Mouse (Mus musculus) lung, postnatal 0 days (tissue): Measurements from ENCODE around the gene Nkx2-9. TPM values are rescaled to one million over a fixed set of nuclear protein-coding genes. Genes with fewer than 3 reads are reported as not detected.

Source experiments
- ATAC-seq: fragments of 200-750 bp; cut with Nextera tagmentation; 2 replicates; pipeline ENCODE4 v1.8.0; 2017; ENCODE audit warnings: moderate library complexity
- DNase-seq: peaks from one replicate; pipeline ENCODE4 v3.0.0-alpha.2; 2016; ENCODE audit warnings: low spot score
- H3K27ac ChIP-seq: fragments of 300-500 bp; sonication (generic); 2 replicates; pipeline ENCODE4 v1.5.1; 2014; ENCODE audit warnings: antibody characterized with exemption, mild to moderate bottlenecking, low read length, mixed read lengths
- H3K27me3 ChIP-seq: fragments of 300-500 bp; sonication (generic); replicated peaks from 2 replicates; pipeline ENCODE4 v1.6.1; 2014; ENCODE audit warnings: low read length, mixed read lengths; ENCODE audit not compliant: insufficient read depth
- H3K36me3 ChIP-seq: fragments of 300-500 bp; sonication (generic); 2 replicates; pipeline ENCODE4 v1.6.1; 2014; ENCODE audit warnings: low read length, mixed read lengths; ENCODE audit not compliant: insufficient read depth
- H3K4me1 ChIP-seq: fragments of 300-500 bp; sonication (generic); 2 replicates; pipeline ENCODE4 v1.6.1; 2014; ENCODE audit warnings: antibody characterized with exemption, low read depth, low read length, mixed read lengths; ENCODE audit not compliant: insufficient read depth
- H3K4me2 ChIP-seq: fragments of 300-500 bp; sonication (generic); replicated peaks from 2 replicates; pipeline ENCODE4 v1.6.1; 2014; ENCODE audit warnings: low read depth, mild to moderate bottlenecking, low read length, moderate library complexity, mixed read lengths
- H3K4me3 ChIP-seq: fragments of 300-500 bp; sonication (generic); 2 replicates; pipeline ENCODE4 v1.5.1; 2014; ENCODE audit warnings: low read depth, low read length
- H3K9ac ChIP-seq: fragments of 300-500 bp; sonication (generic); replicated peaks from 2 replicates; pipeline ENCODE4 v1.6.1; 2014; ENCODE audit warnings: low read depth, mild to moderate bottlenecking
- H3K9me3 ChIP-seq: fragments of 300-500 bp; sonication (generic); 2 replicates; pipeline ENCODE4 v1.6.1; 2016; ENCODE audit warnings: low read length, mixed read lengths
- CTCF ChIP-seq: IDR thresholded peaks from 2 replicates; pipeline ENCODE4 v1.5.1; 2016; ENCODE audit warnings: antibody characterized with exemption, mild to moderate bottlenecking
- EP300 ChIP-seq: IDR thresholded peaks from 2 replicates; pipeline ENCODE4 v1.6.1; 2016; ENCODE audit warnings: antibody characterized with exemption, mild to moderate bottlenecking, control low read depth
- WGBS: fragments of 180-500 bp; shearing (Covaris S2); extraction: QIAGEN DNeasy Blood & Tissue Kit; methylation state at CpG from one replicate; pipeline ENCODE4 v1.1.7; 2014; 5-methylcytosine and 5-hydroxymethylcytosine counted together
- polyA plus RNA-seq: library from polyadenylated mRNA; unstranded; fragments of >200 nt; fragmentation: Nextera tagmentation; extraction: Ambion mirVana; gene quantifications from 2 replicates; pipeline ENCODE4 v1.2.1, GENCODE M21; 2015

The Nkx2-9 gene
- polyA plus RNA-seq, 1 experiment from 2014 or later: not detected

DNA sequence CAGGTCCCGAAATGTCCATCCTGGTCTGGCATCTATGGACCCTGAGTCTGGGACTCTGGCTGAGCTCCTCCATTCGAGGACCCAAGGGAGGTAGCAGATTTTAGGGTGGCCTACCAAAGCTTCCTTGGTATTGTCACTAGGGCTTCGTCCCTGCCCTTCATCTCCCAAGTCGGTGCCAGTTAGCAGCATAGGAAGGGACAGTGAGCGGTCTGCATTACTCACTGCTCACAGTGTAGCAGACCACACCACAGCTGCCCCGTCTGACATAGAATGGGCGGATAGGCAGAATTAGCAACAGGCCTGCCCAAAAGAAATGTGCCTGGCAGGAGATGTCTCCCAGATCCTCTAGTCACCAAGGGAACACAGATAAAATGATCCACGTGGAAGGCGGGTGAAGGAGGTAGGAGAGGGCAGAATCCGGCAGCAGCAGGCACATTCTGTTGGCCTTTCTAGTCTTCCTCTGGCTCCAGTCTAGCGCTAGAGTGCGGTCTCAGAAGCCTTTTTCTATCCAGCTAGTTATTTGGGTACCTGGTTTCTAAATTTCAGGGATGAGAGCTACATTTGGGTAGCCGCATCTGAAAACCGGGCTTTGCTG lies 929 bp upstream of the Nkx2-9 start:
- no peak overlapping the region for H3K9ac ChIP-seq
- 7% methylated on average over 14 of the region's 14 CpGs for WGBS
- no peaks in the 10 kb centered on the region for H3K4me1 ChIP-seq
- H3K9me3 ChIP-seq: no peaks in the 10 kb centered on the region
- peaks cover 41% of the 10 kb centered on the region for H3K27me3 ChIP-seq
- no peak overlapping the region for H3K4me2 ChIP-seq
- no peak for TF ChIP-seq CTCF
- no peak for TF ChIP-seq EP300
- no peak overlapping the region for H3K27ac ChIP-seq
- H3K4me3 ChIP-seq: no peak overlapping the region
- DNase-seq (no peak), ATAC-seq (no peak)
- H3K36me3 ChIP-seq: no peaks in the 10 kb centered on the region

DNA sequence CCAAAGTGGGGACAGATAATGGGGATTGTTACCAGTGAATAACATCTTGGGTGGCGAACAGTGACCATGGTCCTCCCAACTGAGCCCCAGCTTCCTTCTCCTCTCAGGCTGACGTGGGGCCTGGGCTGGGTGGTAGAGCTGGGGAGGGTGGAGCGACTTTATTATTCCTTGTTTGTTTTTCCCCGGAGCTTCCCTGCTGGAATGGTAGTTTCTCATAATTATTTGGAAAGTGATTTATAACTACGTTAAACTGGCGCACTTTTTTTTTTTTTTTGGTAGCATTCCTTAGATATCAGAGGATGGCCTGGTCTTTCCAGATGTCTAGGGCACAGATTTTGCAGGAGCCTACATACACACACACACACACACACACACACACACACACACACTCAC lies 350 bp upstream of the Nkx2-9 start:
- H3K4me3 ChIP-seq: peak overlapping the region; percentile 17; the same call in 1 of the 2 replicates
- WGBS: 6% methylated on average over 6 of the region's 6 CpGs
- peaks cover 41% of the 10 kb centered on the region for H3K27me3 ChIP-seq
- H3K9me3 ChIP-seq: no peaks in the 10 kb centered on the region
- no peak for DNase-seq
- no peaks in the 10 kb centered on the region for H3K36me3 ChIP-seq
- H3K4me2 ChIP-seq: peak overlapping the region; percentile 49
- H3K4me1 ChIP-seq: no peaks in the 10 kb centered on the region
- no peak overlapping the region for H3K9ac ChIP-seq
- TF ChIP-seq CTCF (no peak), EP300 (no peak)
- no peak overlapping the region for H3K27ac ChIP-seq
- no peak for ATAC-seq

- TF ChIP-seq CTCF (no peak), EP300 (no peak)
- H3K4me1 ChIP-seq: no peaks in the 10 kb centered on the region
- no peak overlapping the region for H3K27ac ChIP-seq
These were observed 742 bp downstream of the Nkx2-9 start for GRCm38 (mm10) chr12:56612349-56612735.

GRCm38 (mm10) chr12:56611504-56612348 lies 1.4 kb downstream of the Nkx2-9 start:
- ATAC-seq (peak; percentile 29), DNase-seq (peak; percentile 16)
- H3K4me1 ChIP-seq: no peaks in the 10 kb centered on the region
- H3K27me3 ChIP-seq: peaks cover 41% of the 10 kb centered on the region
- H3K9me3 ChIP-seq: no peaks in the 10 kb centered on the region
- 1% methylated on average over 54 of the region's 57 CpGs for WGBS
- H3K4me3 ChIP-seq: peak overlapping the region; percentile 10; the same call in 1 of the 2 replicates
- H3K36me3 ChIP-seq: no peaks in the 10 kb centered on the region
- peak; percentile 10; the same call in 1 of the 2 replicates for TF ChIP-seq CTCF
- no peak for TF ChIP-seq EP300
- peak overlapping the region; percentile 44 for H3K4me2 ChIP-seq
- H3K27ac ChIP-seq: no peak overlapping the region
- H3K9ac ChIP-seq: no peak overlapping the region

More at GRCm38 (mm10) chr12:56612349-56612735, 742 bp downstream of the Nkx2-9 start:
- Histone ChIP-seq H3K36me3 (no peaks in the 10 kb centered on the region), H3K27me3 (peaks cover 41% of the 10 kb centered on the region), H3K4me2 (0 out of 2 replicates have a peak overlapping the region, but pooled peaks have one; percentile 49), H3K9ac (no peak overlapping the region), H3K4me3 (peak overlapping the region; percentile 10; the same call in 1 of the 2 replicates), H3K9me3 (no peaks in the 10 kb centered on the region)
- ATAC-seq: no peak
- no peak for DNase-seq
- WGBS: 1% methylated on average over 10 of the region's 10 CpGs

- Histone ChIP-seq H3K9me3 (no peaks in the 10 kb centered on the region), H3K27me3 (peaks cover 38% of the 10 kb centered on the region), H3K4me1 (no peaks in the 10 kb centered on the region), H3K9ac (no peak overlapping the region), H3K4me2 (no peak overlapping the region), H3K36me3 (no peaks in the 10 kb centered on the region), H3K27ac (no peak overlapping the region), H3K4me3 (no peak overlapping the region)
- TF ChIP-seq EP300: no peak
- WGBS: 15% methylated on average over 6 of the region's 6 CpGs
- no peak for ATAC-seq
- DNase-seq: no peak
These were observed 2.2 kb downstream of the Nkx2-9 start for GRCm38 (mm10) chr12:56610851-56611250.

- H3K4me1 ChIP-seq: no peaks in the 10 kb centered on the region
- ATAC-seq (no peak), DNase-seq (peak; percentile 40)
- TF ChIP-seq CTCF (peak; percentile 66), EP300 (no peak)
- H3K27me3 ChIP-seq: no peaks in the 10 kb centered on the region
- H3K9ac ChIP-seq: no peak overlapping the region
- no peaks in the 10 kb centered on the region for H3K36me3 ChIP-seq
- H3K9me3 ChIP-seq: no peaks in the 10 kb centered on the region
- no peak overlapping the region for H3K4me3 ChIP-seq
- 11% methylated on average over 4 of the region's 4 CpGs for WGBS
- H3K27ac ChIP-seq: no peak overlapping the region
- no peak overlapping the region for H3K4me2 ChIP-seq
These were observed 21.4 kb downstream of the Nkx2-9 start for GRCm38 (mm10) chr12:56591722-56592121.
